8 mouse cellular contexts compared by ENCODE assay signal in genomic region chr15:83779387-83779786, GRCm38 (mm10). TPM values are rescaled to one million over a fixed set of nuclear protein-coding genes. Genes with fewer than 3 reads are reported as not detected.
DNase-seq lines count a peak whose midpoint lies in the region; ATAC-seq lines count a peak whose summit lies in the region.

Gene Mpped1 (plus strand): TSS chr15:83779467.

- H3K36me3 ChIP-seq in heart, embryonic 12.5 days, result no peaks in the 10 kb centered on the region
- no peaks in the 10 kb centered on the region for H3K36me3 ChIP-seq in hindbrain, embryonic 14.5 days (replicated peaks; ENCODE audit: control insufficient read depth, insufficient read depth)
- no peaks in the 10 kb centered on the region for H3K36me3 ChIP-seq in liver, embryonic 15.5 days (replicated peaks)

- DNase-seq in heart, postnatal 14 days, result no peak
- peak; percentile 26 for DNase-seq in R1 (ENCODE audit: low read depth, low spot score)
- no peak for DNase-seq in hindbrain, embryonic 14.5 days (ENCODE audit: low spot score)
- DNase-seq in cerebellum, adult 9-10 months, result no peak
- no peak for DNase-seq in cerebellum, adult 11-12 months
- DNase-seq in yolk sac, embryonic 10.5 days (ENCODE audit: low spot score), result no peak

- intact Hi-C loops in heart, postnatal 14 days (cut with DNase I), result no loop called here

- WGBS in heart, embryonic 12.5 days, result 3% methylated on average over 33 of the region's 37 CpGs
- WGBS in hindbrain, embryonic 14.5 days, result 2% methylated on average over 25 of the region's 37 CpGs
- 6% methylated on average over 35 of the region's 37 CpGs for WGBS in liver, embryonic 15.5 days (ENCODE audit: insufficient replicate concordance)

- no peak within 1 kb of the TSS for H3K27ac ChIP-seq in heart, embryonic 12.5 days (ENCODE audit: poor library complexity, severe bottlenecking)
- H3K27ac ChIP-seq in hindbrain, embryonic 14.5 days, result no peak within 1 kb of the TSS
- H3K27ac ChIP-seq in liver, embryonic 15.5 days (replicated peaks), result no peak within 1 kb of the TSS

- H3K4me3 ChIP-seq in heart, embryonic 12.5 days, result peak within 1 kb of the TSS; percentile 62
- peak within 1 kb of the TSS; percentile 63 for H3K4me3 ChIP-seq in hindbrain, embryonic 14.5 days (replicated peaks; ENCODE audit: low read length)
- 0 out of 2 replicates have a peak within 1 kb of the TSS, but pooled peaks have one; percentile 15 for H3K4me3 ChIP-seq in liver, embryonic 15.5 days (replicated peaks)

- ATAC-seq in heart, embryonic 12.5 days (ENCODE audit: insufficient number of reproducible peaks, low FRiP score), result no peak
- peak; percentile 64 for ATAC-seq in hindbrain, embryonic 14.5 days (ENCODE audit: low FRiP score)
- no peak for ATAC-seq in liver, embryonic 15.5 days (ENCODE audit: insufficient read depth)

- peak within 1 kb of the TSS; percentile 59 for H3K9ac ChIP-seq in heart, embryonic 12.5 days
- peak within 1 kb of the TSS; percentile 80 for H3K9ac ChIP-seq in hindbrain, embryonic 14.5 days
- H3K9ac ChIP-seq in liver, embryonic 15.5 days, result no peak within 1 kb of the TSS

- peaks cover 98% of the 10 kb centered on the region for H3K27me3 ChIP-seq in heart, embryonic 12.5 days (replicated peaks)
- peaks cover 14% of the 10 kb centered on the region for H3K27me3 ChIP-seq in hindbrain, embryonic 14.5 days (ENCODE audit: control insufficient read depth, insufficient read depth, low read length)
- H3K27me3 ChIP-seq in liver, embryonic 15.5 days, result peaks cover 53% of the 10 kb centered on the region

- H3K9me3 ChIP-seq in heart, embryonic 12.5 days (replicated peaks), result no peaks in the 10 kb centered on the region
- no peaks in the 10 kb centered on the region for H3K9me3 ChIP-seq in hindbrain, embryonic 14.5 days (ENCODE audit: control insufficient read depth, low read length)
- no peaks in the 10 kb centered on the region for H3K9me3 ChIP-seq in liver, embryonic 15.5 days (replicated peaks)

- peak within 1 kb of the TSS; percentile 96 for H3K4me2 ChIP-seq in heart, embryonic 12.5 days
- peak within 1 kb of the TSS; percentile 95 for H3K4me2 ChIP-seq in hindbrain, embryonic 14.5 days (replicated peaks)
- peak within 1 kb of the TSS; percentile 30; the same call in 1 of the 2 replicates for H3K4me2 ChIP-seq in liver, embryonic 15.5 days

- H3K4me1 ChIP-seq in heart, embryonic 12.5 days (replicated peaks), result peaks cover 3% of the 10 kb centered on the region; the same call in 1 of the 2 replicates
- H3K4me1 ChIP-seq in hindbrain, embryonic 14.5 days (replicated peaks; ENCODE audit: control insufficient read depth, insufficient read depth, low read length), result peaks cover 11% of the 10 kb centered on the region; the same call in 1 of the 2 replicates
- H3K4me1 ChIP-seq in liver, embryonic 15.5 days (replicated peaks), result no peaks in the 10 kb centered on the region

RNA-seq across cellular contexts. Expression of gene Mpped1, which starts in this region (rescaled TPM):
- 0.10 TPM in 2 replicates for polyA plus RNA-seq in heart, embryonic 12.5 days (2016; fragmentation: Nextera tagmentation; extraction: Ambion mirVana)
- total RNA-seq in heart, postnatal 14 days (2021), result not detected
- 23.5 and 23.7 TPM in 2 replicates for polyA plus RNA-seq in hindbrain, embryonic 14.5 days (2014; fragmentation: Nextera tagmentation; extraction: Ambion mirVana)
- polyA plus RNA-seq in liver, embryonic 15.5 days (2015; fragmentation: Nextera tagmentation; extraction: Ambion mirVana), result 0.13 and 0.17 TPM in 2 replicates

Comparison
In these comparisons a context has a peak if more than half of its experiments do, and no peak if none do; other contexts are left out.
1. RNA of gene Mpped1 (polyA plus RNA-seq): 23.5 to 23.7 TPM in hindbrain, embryonic 14.5 days; 0.13 to 0.17 TPM in liver, embryonic 15.5 days and 0.10 TPM in heart, embryonic 12.5 days; every median in the first group is over 10 times any median in the second.
2. H3K4me2 ChIP-seq: peak in every context shown above with its lines; median percentile 96 in heart, embryonic 12.5 days; 95 in hindbrain, embryonic 14.5 days; 30 in liver, embryonic 15.5 days.
3. Peak in every context shown above with its lines, with median percentiles within 50 percentile points of each other: H3K4me3 ChIP-seq.